Mouse (Mus musculus) large intestine, adult 2 months (tissue): Measurements from ENCODE around the gene Pafah1b3. TPM values are rescaled to one million over a fixed set of nuclear protein-coding genes. Genes with fewer than 3 reads are reported as not detected.

Experiments
- DNase-seq: peaks from one replicate; pipeline ENCODE4 v3.0.0-alpha.2; 2012; ENCODE audit warnings: low read depth, low spot score
- WGBS: fragments of 180-500 bp; shearing (Covaris S2); methylation state at CpG from one replicate; pipeline ENCODE4 v1.1.7; 2018; 5-methylcytosine and 5-hydroxymethylcytosine counted together
- polyA plus RNA-seq: library from polyadenylated mRNA; depleted of rRNA; stranded (reverse); fragments of >200 nt; gene quantifications from 2 replicates; pipeline ENCODE4 v1.2.3, GENCODE M21; 2012

Pafah1b3 gene
- polyA plus RNA-seq, 1 experiment: 173 TPM

- WGBS: 27% methylated on average over 5 of the region's 5 CpGs
- DNase-seq: no peak
Observed at GRCm38 (mm10) chr7:25283637-25284036, 14.1 kb downstream of the Pafah1b3 start.

- WGBS: under 1% methylated on average over 35 of the region's 36 CpGs
- DNase-seq: no peak
Observed at GRCm38 (mm10) chr7:25282731-25283211, 15.0 kb downstream of the Pafah1b3 start.

GRCm38 (mm10) chr7:25281734-25282601 is 15.8 kb downstream of the Pafah1b3 start:
- 2% methylated on average over 95 of the region's 108 CpGs for WGBS
- no peak for DNase-seq

GRCm38 (mm10) chr7:25281166-25281733 is 16.5 kb downstream of the Pafah1b3 start:
- DNase-seq: no peak
- WGBS: 8% methylated on average over 12 of the region's 12 CpGs

GRCm38 (mm10) chr7:25279861-25280791 is 17.7 kb downstream of the Pafah1b3 start:
- DNase-seq: no peak

GRCm38 (mm10) chr7:25279076-25279860 is 18.5 kb downstream of the Pafah1b3 start:
- DNase-seq: no peak
- WGBS: under 1% methylated on average over 47 of the region's 49 CpGs

More at GRCm38 (mm10) chr7:25279861-25280791, 17.7 kb downstream of the Pafah1b3 start:
- 10% methylated on average over 6 of the region's 6 CpGs for WGBS

GRCm38 (mm10) chr7:25278341-25279075 is 19.3 kb downstream of the Pafah1b3 start:
- 1% methylated on average over 58 of the region's 60 CpGs for WGBS
- DNase-seq: no peak

- WGBS: 1% methylated on average over 4 of the region's 4 CpGs
- DNase-seq: no peak
Observed at GRCm38 (mm10) chr7:25277998-25278340, 19.8 kb downstream of the Pafah1b3 start.

GRCm38 (mm10) chr7:25277405-25277804 is 20.4 kb downstream of the Pafah1b3 start:
- no peak for DNase-seq
- 70% methylated on average over 4 of the region's 4 CpGs for WGBS

- no peak for DNase-seq
- 34% methylated on average over 9 of the region's 9 CpGs for WGBS
Observed at GRCm38 (mm10) chr7:25275555-25276298, 22.1 kb downstream of the Pafah1b3 start.

- 87% methylated on average over 3 of the region's 3 CpGs for WGBS
- DNase-seq: no peak
Observed at GRCm38 (mm10) chr7:25274996-25275395, 22.8 kb downstream of the Pafah1b3 start.

- no peak for DNase-seq
- 66% methylated on average over 5 of the region's 5 CpGs for WGBS
Observed at GRCm38 (mm10) chr7:25274571-25274970, 23.2 kb downstream of the Pafah1b3 start.

- WGBS: 83% methylated on average over 22 of the region's 22 CpGs
- DNase-seq: no peak
Observed at GRCm38 (mm10) chr7:25273259-25274241, 24.2 kb downstream of the Pafah1b3 start.

- WGBS: 89% methylated on average over 38 of the region's 38 CpGs
- DNase-seq: no peak
Observed at GRCm38 (mm10) chr7:25272445-25273258, 25.1 kb downstream of the Pafah1b3 start.

GRCm38 (mm10) chr7:25271651-25272444 is 25.9 kb downstream of the Pafah1b3 start:
- no peak for DNase-seq
- 93% methylated on average over 30 of the region's 30 CpGs for WGBS
